Mouse (Mus musculus) MEL (cell line): ENCODE data around the gene Naa20.

Experiments
- CTCF ChIP-seq, 3 experiments: IDR thresholded peaks in 2 of 3; conservative IDR thresholded peaks in 1 of 3; 2 replicates each; pipeline ENCODE4 v1.5.1; 2011 to 2012; ENCODE audit warnings: low read length in 3 of 3, low read depth in 2 of 3, mild to moderate bottlenecking in 2 of 3, improper control_type of control experiment in 1 of 3, inconsistent platforms in 1 of 3, mixed read lengths in 1 of 3, moderate library complexity in 1 of 3; ENCODE audit not compliant: control insufficient read depth in 1 of 3, insufficient read depth in 1 of 3, poor library complexity in 1 of 3, severe bottlenecking in 1 of 3
- POLR2A ChIP-seq, 2 experiments: IDR thresholded peaks; 2 replicates each; pipeline ENCODE4 v1.6.1; 2011 to 2012; ENCODE audit warnings: low read length in 2 of 2, mild to moderate bottlenecking in 2 of 2, control low read depth in 1 of 2, improper control_type of control experiment in 1 of 2, low read depth in 1 of 2, moderate library complexity in 1 of 2; ENCODE audit not compliant: control insufficient read depth in 1 of 2, insufficient read depth in 1 of 2, poor library complexity in 1 of 2
- ZNF384 ChIP-seq: IDR thresholded peaks from 2 replicates; pipeline ENCODE4 v1.6.1; 2012; ENCODE audit warnings: low read depth, mild to moderate bottlenecking, inconsistent platforms, low read length, improper control_type of control experiment

DNA sequence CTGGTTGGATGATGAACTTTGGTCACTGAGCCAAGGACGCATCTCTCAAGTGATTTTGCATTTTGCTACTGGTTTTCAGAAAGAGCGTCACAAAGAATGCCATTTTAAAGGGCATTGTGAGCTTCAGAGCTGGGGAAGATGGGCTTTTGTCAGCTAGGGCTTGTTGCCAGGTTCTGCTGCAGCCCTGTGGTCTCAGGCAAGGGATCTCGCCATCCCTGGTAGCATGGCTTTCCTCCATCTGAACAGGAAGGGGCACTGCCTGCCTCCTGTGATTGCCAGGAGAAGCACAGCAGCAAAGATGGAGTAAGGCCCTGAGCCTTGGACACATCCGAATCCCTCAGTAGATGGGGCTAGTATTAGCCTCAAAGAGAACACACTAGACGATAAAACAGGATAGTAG lies 60.0 kb downstream of the Naa20 start:
- no peak for TF ChIP-seq ZNF384
- TF ChIP-seq POLR2A (IDR thresholded peaks at IDR 0.05; ENCODE audit: control insufficient read depth in 1 of 2, insufficient read depth in 1 of 2, low read depth in 1 of 2, low read length in 2 of 2, poor library complexity in 1 of 2) = no peak
- no peak for TF ChIP-seq CTCF (IDR thresholded peaks at IDR 0.05 in 2 of 3, conservative IDR thresholded peaks at IDR 0.05 in 1 of 3; ENCODE audit: control insufficient read depth in 1 of 3, insufficient read depth in 1 of 3, low read depth in 2 of 3, low read length in 3 of 3, poor library complexity in 1 of 3, severe bottlenecking in 1 of 3)
